Mouse (Mus musculus): ENCODE data around the gene Ccnd3. TPM values are rescaled to one million over a fixed set of nuclear protein-coding genes. Genes with fewer than 3 reads are reported as not detected.
"Not testable (repeated sequence)": the region's sequence is repeated elsewhere in the genome, so short reads cannot be mapped to it uniquely, and the experiment has no call there.

The Ccnd3 gene
- total RNA-seq, 2 experiments from 2014 or later: 31.0 to 31.7 TPM

GRCm38 (mm10) chr17:47475714-47476113 is 29.1 kb upstream of the Ccnd3 start:
- no peak for DNase-seq (ENCODE audit: low spot score in 2 of 2)
- intact Hi-C loops (cut with DNase I): no loop called here

- no peak for DNase-seq (ENCODE audit: low spot score in 2 of 2)
- intact Hi-C loops (cut with DNase I): loop anchor here (5.0 kb wide), 1 partner anchor 93 kb away; the partner anchor contains the start of gene Guca1b
Measured at GRCm38 (mm10) chr17:47479887-47480286, 25.0 kb upstream of the Ccnd3 start.

- DNase-seq (ENCODE audit: low spot score in 2 of 2): peak in 1 of 2 experiments; percentile 32
Measured at GRCm38 (mm10) chr17:47482401-47482800, 22.4 kb upstream of the Ccnd3 start.

GRCm38 (mm10) chr17:47484241-47484921 is 20.5 kb upstream of the Ccnd3 start:
- no peak for DNase-seq (ENCODE audit: low spot score in 2 of 2)
- intact Hi-C loops (cut with DNase I): loop anchor here (5.0 kb wide), 1 partner anchor 97 kb away; the partner anchor contains the start of gene Guca1b

More at GRCm38 (mm10) chr17:47482401-47482800, 22.4 kb upstream of the Ccnd3 start:
- intact Hi-C loops (cut with DNase I): loop anchor here (5.0 kb wide), 1 partner anchor 95 kb away; the partner anchor contains the start of gene Guca1b

GRCm38 (mm10) chr17:47484993-47485392 is 19.9 kb upstream of the Ccnd3 start:
- DNase-seq (ENCODE audit: low spot score in 2 of 2): no peak
- intact Hi-C loops (cut with DNase I): loop anchor here (5.0 kb wide), 1 partner anchor 98 kb away; the partner anchor contains the start of gene Guca1b

- intact Hi-C loops (cut with DNase I): no loop called here
- DNase-seq (ENCODE audit: low spot score in 2 of 2): no peak
Measured at GRCm38 (mm10) chr17:47485791-47486190, 19.1 kb upstream of the Ccnd3 start.

GRCm38 (mm10) chr17:47490791-47491190 is 14.1 kb upstream of the Ccnd3 start:
- DNase-seq (ENCODE audit: low spot score in 2 of 2): no peak
- intact Hi-C loops (cut with DNase I): no loop called here

- intact Hi-C loops (cut with DNase I): no loop called here
- DNase-seq (ENCODE audit: low spot score in 2 of 2): no peak
Measured at GRCm38 (mm10) chr17:47492731-47493130, 12.1 kb upstream of the Ccnd3 start.

GRCm38 (mm10) chr17:47493653-47494052 is 11.2 kb upstream of the Ccnd3 start:
- DNase-seq (ENCODE audit: low spot score in 2 of 2): no peak
- intact Hi-C loops (cut with DNase I): no loop called here

- DNase-seq (ENCODE audit: low spot score in 2 of 2): no peak
- intact Hi-C loops (cut with DNase I): no loop called here
Measured at GRCm38 (mm10) chr17:47494132-47494531, 10.7 kb upstream of the Ccnd3 start.

GRCm38 (mm10) chr17:47501531-47501930 is 3.3 kb upstream of the Ccnd3 start:
- intact Hi-C loops (cut with DNase I): no loop called here
- DNase-seq (ENCODE audit: low spot score in 2 of 2): no peak

- intact Hi-C loops (cut with DNase I): no loop called here
- peak; percentile 95 to 97 for DNase-seq (ENCODE audit: low spot score in 2 of 2)
Measured at GRCm38 (mm10) chr17:47501946-47502706, 2.7 kb upstream of the Ccnd3 start, which contains the start of gene Taf8. Gene Taf8 (minus strand): TSS chr17:47502292.

- intact Hi-C loops (cut with DNase I); DNase-seq (ENCODE audit: low spot score in 2 of 2): not testable (repeated sequence)
Measured at GRCm38 (mm10) chr17:47502707-47503045, 2.2 kb upstream of the Ccnd3 start.

GRCm38 (mm10) chr17:47503689-47504088 is 1.2 kb upstream of the Ccnd3 start:
- DNase-seq (ENCODE audit: low spot score in 2 of 2): no peak
- intact Hi-C loops (cut with DNase I): loop anchor here (2.0 kb wide), 1 partner anchor 185 kb away; the partner anchor contains the start of genes Frs3 and Tomm6

GRCm38 (mm10) chr17:47504228-47504627 is 623 bp upstream of the Ccnd3 start:
- intact Hi-C loops (cut with DNase I): loop anchor here (2.0 kb wide), 1 partner anchor 185 kb away; the partner anchor contains the start of genes Frs3 and Tomm6
- no peak for DNase-seq (ENCODE audit: low spot score in 2 of 2)

- no peak for DNase-seq (ENCODE audit: low spot score in 2 of 2)
- intact Hi-C loops (cut with DNase I): loop anchor here (2.0 kb wide), 1 partner anchor 183 kb away; the partner anchor contains the start of genes Frs3 and Tomm6
Measured at GRCm38 (mm10) chr17:47505566-47505965, 715 bp downstream of the Ccnd3 start.

GRCm38 (mm10) chr17:47506042-47506441 is 1.2 kb downstream of the Ccnd3 start:
- intact Hi-C loops (cut with DNase I): no loop called here
- DNase-seq (ENCODE audit: low spot score in 2 of 2): no peak

- intact Hi-C loops (cut with DNase I): no loop called here
- no peak for DNase-seq (ENCODE audit: low spot score in 2 of 2)
Measured at GRCm38 (mm10) chr17:47506697-47507096, 1.8 kb downstream of the Ccnd3 start.

- intact Hi-C loops (cut with DNase I): no loop called here
- no peak for DNase-seq (ENCODE audit: low spot score in 2 of 2)
Measured at GRCm38 (mm10) chr17:47507523-47507922, 2.7 kb downstream of the Ccnd3 start.

GRCm38 (mm10) chr17:47508012-47508608 is 3.3 kb downstream of the Ccnd3 start:
- intact Hi-C loops (cut with DNase I): no loop called here
- DNase-seq (ENCODE audit: low spot score in 2 of 2): peak; percentile 89 to 94
